Mouse (Mus musculus) adrenal gland, postnatal 14 days (tissue): ENCODE measurements at regions not wholly inside any gene's neighbourhood (a gene's known extent, or its start where the extent isn't known, plus 50 kb on each side); places are given as distances from the start of the nearest gene placed in this dataset.
A peak's percentile ranks its signal among the peaks of the same experiment; 100 is the strongest.

Experiments
- DNase-seq: peaks from one replicate; pipeline ENCODE4 v3.0.0; 2021; ENCODE audit warnings: mixed read lengths

- DNase-seq: no peak
Observed at GRCm38 (mm10) chr9:87964508-87964907, 233.4 kb upstream of the Tbx18 start.

- no peak for DNase-seq
Observed at GRCm38 (mm10) chr9:87965103-87965780, 234.2 kb upstream of the Tbx18 start.

- DNase-seq: peak; percentile 10
Observed at GRCm38 (mm10) chr9:87968190-87969082, 237.4 kb upstream of the Tbx18 start.

- DNase-seq: no peak
Observed at GRCm38 (mm10) chr9:87970586-87970985, 239.5 kb upstream of the Tbx18 start.

GRCm38 (mm10) chr9:87971791-87972190, 240.7 kb upstream of the Tbx18 start:
- no peak for DNase-seq

- DNase-seq: peak; percentile 29
Observed at GRCm38 (mm10) chr9:87973531-87973930, 242.5 kb upstream of the Tbx18 start.

GRCm38 (mm10) chr9:87984910-87985309, 253.8 kb upstream of the Tbx18 start:
- DNase-seq: no peak

GRCm38 (mm10) chr9:87985439-87985838, 254.4 kb upstream of the Tbx18 start:
- DNase-seq: no peak

GRCm38 (mm10) chr9:88005945-88006700, 275.1 kb upstream of the Tbx18 start:
- no peak for DNase-seq

GRCm38 (mm10) chr9:88023752-88024151, 292.7 kb upstream of the Tbx18 start:
- DNase-seq: no peak

- no peak for DNase-seq
Observed at GRCm38 (mm10) chr9:88025936-88026335, 294.9 kb upstream of the Tbx18 start.

- no peak for DNase-seq
Observed at GRCm38 (mm10) chr9:88030509-88031148, 296.4 kb upstream of the Nt5e start.

- no peak for DNase-seq
Observed at GRCm38 (mm10) chr9:88037560-88037959, 289.4 kb upstream of the Nt5e start.

GRCm38 (mm10) chr9:88049270-88049669, 277.7 kb upstream of the Nt5e start:
- no peak for DNase-seq

- no peak for DNase-seq
Observed at GRCm38 (mm10) chr9:88049792-88050191, 277.2 kb upstream of the Nt5e start.

GRCm38 (mm10) chr9:88058551-88058950, 268.4 kb upstream of the Nt5e start:
- DNase-seq: no peak

GRCm38 (mm10) chr9:88059005-88059404, 268.0 kb upstream of the Nt5e start:
- no peak for DNase-seq

GRCm38 (mm10) chr9:88063973-88064676, 262.9 kb upstream of the Nt5e start:
- no peak for DNase-seq

GRCm38 (mm10) chr9:88065057-88065456, 261.9 kb upstream of the Nt5e start:
- no peak for DNase-seq

- DNase-seq: no peak
Observed at GRCm38 (mm10) chr9:88065777-88066176, 261.2 kb upstream of the Nt5e start.

- DNase-seq: no peak
Observed at GRCm38 (mm10) chr9:88068322-88068721, 258.7 kb upstream of the Nt5e start.

- no peak for DNase-seq
Observed at GRCm38 (mm10) chr9:88068881-88069304, 258.1 kb upstream of the Nt5e start.
